Mouse (Mus musculus): ENCODE results near the gene Zfp661. TPM values are rescaled to one million over a fixed set of nuclear protein-coding genes. Genes with fewer than 3 reads are reported as not detected.

The Zfp661 gene
- polyA plus RNA-seq, 1 experiment from 2014 or later = 9.8 TPM

GRCm38 (mm10) chr2:127549711-127550110 is 37.2 kb downstream of the Zfp661 start:
- Histone ChIP-seq H3K4me1 (replicated peaks) (no peaks in the 10 kb centered on the region), H3K9me3 (no peaks in the 10 kb centered on the region), H3K4me2 (replicated peaks) (no peak overlapping the region), H3K36me3 (no peaks in the 10 kb centered on the region), H3K4me3 (replicated peaks) (no peak overlapping the region), H3K9ac (replicated peaks) (no peak overlapping the region), H3K27ac (no peak overlapping the region), H3K27me3 (0 out of 2 replicates have a peak, but pooled peaks cover 4% of the 10 kb centered on the region)
- ATAC-seq = no peak

DNA sequence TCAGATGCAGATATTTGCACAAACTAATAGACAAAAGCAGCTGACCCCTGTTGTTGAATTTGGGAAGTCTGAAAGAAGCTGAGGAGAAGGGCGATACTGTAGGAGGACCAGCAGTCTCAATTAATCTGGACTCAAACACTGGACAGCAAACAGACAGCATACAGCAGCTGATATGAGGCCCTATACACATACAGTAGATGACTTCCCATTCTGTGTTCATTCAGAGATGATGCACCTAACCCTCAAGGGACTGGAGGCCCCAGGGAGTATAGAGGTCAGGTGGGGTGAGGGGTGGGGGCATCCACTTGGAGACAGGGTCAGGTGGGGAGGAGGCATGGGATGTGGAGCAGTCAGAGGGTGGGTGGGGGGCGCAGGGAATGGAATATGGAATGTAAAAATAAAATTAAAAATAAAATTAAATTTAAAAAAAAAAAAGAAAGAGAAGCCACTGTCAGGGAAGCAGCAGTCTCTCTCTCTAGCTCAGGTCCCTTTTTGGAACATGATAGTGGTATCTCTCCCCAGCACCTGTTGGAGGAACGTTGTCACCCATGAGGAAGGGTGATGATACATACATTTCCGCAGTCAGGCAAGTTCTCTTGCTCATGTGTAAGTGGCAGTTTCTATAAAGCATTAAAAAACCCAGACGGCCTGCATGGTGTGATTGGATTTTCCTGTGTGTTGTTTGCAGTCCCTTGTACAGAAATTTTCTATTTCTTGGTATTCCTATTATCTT is 38.4 kb downstream of the Zfp661 start:
- 75% methylated on average over 5 of the region's 5 CpGs for WGBS
- no peak for ATAC-seq
- no peak overlapping the region for H3K4me2 ChIP-seq (replicated peaks)
- no peaks in the 10 kb centered on the region for H3K36me3 ChIP-seq
- H3K4me1 ChIP-seq (replicated peaks) = no peaks in the 10 kb centered on the region
- no peak overlapping the region for H3K9ac ChIP-seq (replicated peaks)
- no peak overlapping the region for H3K27ac ChIP-seq
- no peak overlapping the region for H3K4me3 ChIP-seq (replicated peaks)
- H3K27me3 ChIP-seq = 0 out of 2 replicates have a peak, but pooled peaks cover 7% of the 10 kb centered on the region
- H3K9me3 ChIP-seq = no peaks in the 10 kb centered on the region

DNA sequence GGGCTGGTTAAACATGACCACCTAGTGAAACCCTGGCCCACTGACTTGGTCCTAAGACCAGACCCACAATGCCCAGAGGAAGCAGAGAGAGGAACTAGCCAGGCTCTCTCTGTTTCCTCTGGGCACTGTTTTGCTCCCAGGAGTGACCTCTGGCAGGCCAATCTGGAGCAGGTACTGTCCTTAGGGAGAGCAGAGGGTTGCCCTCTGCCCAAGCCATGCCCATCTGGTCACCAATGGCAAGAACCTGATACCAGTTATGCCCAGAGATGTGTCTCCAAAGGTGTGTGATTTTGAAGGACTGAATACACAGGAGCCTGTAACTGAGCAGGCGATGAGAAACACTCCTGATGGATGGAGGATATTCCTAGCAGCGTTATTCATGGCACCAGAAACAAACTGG is 45.2 kb downstream of the Zfp661 start:
- no peak overlapping the region for H3K4me3 ChIP-seq (replicated peaks)
- H3K9ac ChIP-seq (replicated peaks) = no peak overlapping the region
- no peaks in the 10 kb centered on the region for H3K36me3 ChIP-seq
- no peak overlapping the region for H3K4me2 ChIP-seq (replicated peaks)
- ATAC-seq = no peak
- peaks cover 67% of the 10 kb centered on the region for H3K27me3 ChIP-seq
- H3K27ac ChIP-seq = no peak overlapping the region
- H3K9me3 ChIP-seq = no peaks in the 10 kb centered on the region
- WGBS = 84% methylated on average over 2 of the region's 2 CpGs
- H3K4me1 ChIP-seq (replicated peaks) = peaks cover 5% of the 10 kb centered on the region

GRCm38 (mm10) chr2:127541185-127541584 is 45.7 kb downstream of the Zfp661 start, which contains the start of gene Prom2:
Gene Prom2 (minus strand): TSS chr2:127541467.
- Histone ChIP-seq H3K4me3 (replicated peaks) (peak within 1 kb of the TSS; percentile 9; the same call in 1 of the 2 replicates), H3K27ac (no peak within 1 kb of the TSS), H3K9me3 (no peaks in the 10 kb centered on the region), H3K9ac (replicated peaks) (no peak within 1 kb of the TSS), H3K36me3 (no peaks in the 10 kb centered on the region), H3K27me3 (peaks cover 67% of the 10 kb centered on the region), H3K4me2 (replicated peaks) (peak within 1 kb of the TSS; percentile 34), H3K4me1 (replicated peaks) (peaks cover 5% of the 10 kb centered on the region)
- 5% methylated on average over 29 of the region's 29 CpGs for WGBS
- ATAC-seq = peak; percentile 40; the same call in 1 of the 2 replicates

- no peaks in the 10 kb centered on the region for H3K36me3 ChIP-seq
- 25% methylated on average over 4 of the region's 4 CpGs for WGBS
- no peaks in the 10 kb centered on the region for H3K9me3 ChIP-seq
- no peak overlapping the region for H3K4me2 ChIP-seq (replicated peaks)
- ATAC-seq = no peak
- no peak overlapping the region for H3K27ac ChIP-seq
- peaks cover 5% of the 10 kb centered on the region for H3K4me1 ChIP-seq (replicated peaks)
- H3K9ac ChIP-seq (replicated peaks) = no peak overlapping the region
- peaks cover 67% of the 10 kb centered on the region for H3K27me3 ChIP-seq
- no peak overlapping the region for H3K4me3 ChIP-seq (replicated peaks)
These were observed 47.4 kb downstream of the Zfp661 start for GRCm38 (mm10) chr2:127539494-127539893.

- H3K4me3 ChIP-seq (replicated peaks) = no peak overlapping the region
- no peak overlapping the region for H3K27ac ChIP-seq
- H3K27me3 ChIP-seq = peaks cover 53% of the 10 kb centered on the region
- ATAC-seq = no peak
- H3K4me2 ChIP-seq (replicated peaks) = no peak overlapping the region
- no peak overlapping the region for H3K9ac ChIP-seq (replicated peaks)
- no peaks in the 10 kb centered on the region for H3K36me3 ChIP-seq
- H3K9me3 ChIP-seq = no peaks in the 10 kb centered on the region
- WGBS = 78% methylated on average over 3 of the region's 3 CpGs
- H3K4me1 ChIP-seq (replicated peaks) = peaks cover 5% of the 10 kb centered on the region
These were observed 49.3 kb downstream of the Zfp661 start for GRCm38 (mm10) chr2:127537548-127537947.

DNA sequence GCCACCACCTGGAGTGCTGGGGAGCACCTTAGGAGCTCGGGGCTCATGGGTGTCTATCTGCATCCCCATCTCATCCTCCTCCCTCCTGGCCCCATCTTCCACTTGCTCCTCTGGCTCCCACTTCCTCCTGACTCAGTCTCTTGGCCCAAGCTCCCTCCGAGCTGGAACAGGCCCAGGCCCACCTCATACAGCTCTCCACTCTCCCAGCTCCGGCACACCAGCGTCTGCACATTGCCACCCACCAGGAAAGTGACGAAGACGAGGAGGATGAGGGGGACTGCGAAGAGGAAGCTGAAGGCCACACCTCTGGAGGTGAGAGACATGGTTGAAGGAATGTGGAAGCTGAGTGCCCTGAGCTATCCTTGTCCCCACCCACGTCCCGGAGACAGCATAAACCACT is 51.5 kb downstream of the Zfp661 start:
- WGBS = 82% methylated on average over 9 of the region's 9 CpGs
- Histone ChIP-seq H3K9ac (replicated peaks) (no peak overlapping the region), H3K9me3 (no peaks in the 10 kb centered on the region), H3K4me1 (replicated peaks) (no peaks in the 10 kb centered on the region), H3K27me3 (peaks cover 31% of the 10 kb centered on the region), H3K27ac (no peak overlapping the region), H3K4me2 (replicated peaks) (no peak overlapping the region), H3K36me3 (no peaks in the 10 kb centered on the region), H3K4me3 (replicated peaks) (no peak overlapping the region)
- ATAC-seq = no peak

DNA sequence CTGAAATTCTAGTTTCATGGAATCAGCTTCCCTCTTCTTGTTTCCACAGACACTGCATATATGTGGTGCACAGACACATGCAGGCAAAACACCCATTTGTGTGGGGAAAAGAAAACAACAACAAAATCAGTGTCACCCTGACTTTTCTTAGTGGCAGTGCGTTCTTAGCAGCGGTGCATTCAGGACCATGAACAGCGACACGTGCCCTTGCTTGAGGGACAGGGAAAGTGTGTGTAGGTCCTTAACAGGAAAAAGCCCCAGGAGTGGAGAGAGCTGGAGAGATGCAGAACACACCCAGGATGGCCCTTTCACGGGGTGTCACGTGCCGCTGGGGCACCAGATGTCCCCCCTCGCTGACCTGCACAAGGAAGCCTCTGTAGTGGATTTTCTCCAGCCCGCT is 54.5 kb downstream of the Zfp661 start:
- 14% methylated on average over 9 of the region's 9 CpGs for WGBS
- no peaks in the 10 kb centered on the region for H3K4me1 ChIP-seq (replicated peaks)

GRCm38 (mm10) chr2:127531592-127531991 is 55.3 kb downstream of the Zfp661 start:
- WGBS = 90% methylated on average over 2 of the region's 2 CpGs
- no peaks in the 10 kb centered on the region for H3K4me1 ChIP-seq (replicated peaks)

More for the DNA sequence above, 54.5 kb downstream of the Zfp661 start:
- Histone ChIP-seq H3K36me3 (no peaks in the 10 kb centered on the region), H3K4me3 (replicated peaks) (no peak overlapping the region), H3K27ac (no peak overlapping the region), H3K9me3 (no peaks in the 10 kb centered on the region), H3K27me3 (peaks cover 5% of the 10 kb centered on the region; the same call in 1 of the 2 replicates), H3K9ac (replicated peaks) (no peak overlapping the region), H3K4me2 (replicated peaks) (no peak overlapping the region)
- no peak for ATAC-seq

DNA sequence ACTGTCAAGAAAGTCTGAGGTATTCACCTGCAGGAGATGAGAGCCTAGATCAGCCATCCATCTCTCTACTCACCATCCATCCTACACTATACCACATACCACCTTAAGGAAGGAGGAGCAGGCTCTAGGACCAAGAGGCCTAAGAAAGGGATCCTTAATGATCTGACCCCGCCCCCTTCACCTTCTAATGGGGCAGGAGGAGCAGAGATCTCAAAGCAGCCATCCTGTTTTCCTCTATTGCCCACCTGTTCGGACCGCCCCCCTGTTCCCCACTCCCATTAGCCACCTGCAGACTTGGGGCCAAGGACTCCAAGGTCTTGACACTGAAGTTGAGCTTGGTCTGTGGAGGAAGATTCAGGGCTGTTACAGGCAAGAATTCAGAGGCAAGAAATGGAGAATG is 56.5 kb downstream of the Zfp661 start:
- no peak for ATAC-seq
- Histone ChIP-seq H3K36me3 (no peaks in the 10 kb centered on the region), H3K9ac (replicated peaks) (no peak overlapping the region), H3K4me1 (replicated peaks) (no peaks in the 10 kb centered on the region), H3K4me3 (replicated peaks) (no peak overlapping the region), H3K27me3 (no peaks in the 10 kb centered on the region), H3K27ac (no peak overlapping the region), H3K4me2 (replicated peaks) (no peak overlapping the region), H3K9me3 (no peaks in the 10 kb centered on the region)
- WGBS = 81% methylated on average over 3 of the region's 3 CpGs

More at GRCm38 (mm10) chr2:127531592-127531991, 55.3 kb downstream of the Zfp661 start:
- no peaks in the 10 kb centered on the region for H3K36me3 ChIP-seq
- ATAC-seq = no peak
- H3K9ac ChIP-seq (replicated peaks) = no peak overlapping the region
- H3K27ac ChIP-seq = no peak overlapping the region
- no peak overlapping the region for H3K4me3 ChIP-seq (replicated peaks)
- H3K4me2 ChIP-seq (replicated peaks) = no peak overlapping the region
- H3K9me3 ChIP-seq = no peaks in the 10 kb centered on the region
- H3K27me3 ChIP-seq = no peaks in the 10 kb centered on the region

GRCm38 (mm10) chr2:127525004-127525775 is 61.7 kb downstream of the Zfp661 start:
- Histone ChIP-seq H3K27ac (no peak overlapping the region), H3K36me3 (no peaks in the 10 kb centered on the region), H3K27me3 (0 out of 2 replicates have a peak, but pooled peaks cover 3% of the 10 kb centered on the region), H3K4me1 (replicated peaks) (peaks cover 32% of the 10 kb centered on the region), H3K9ac (replicated peaks) (no peak overlapping the region), H3K4me2 (replicated peaks) (no peak overlapping the region), H3K4me3 (replicated peaks) (no peak overlapping the region), H3K9me3 (no peaks in the 10 kb centered on the region)
- ATAC-seq = no peak
- 85% methylated on average over 3 of the region's 3 CpGs for WGBS

Data from midbrain, embryonic 13.5 days (tissue).